Mouse (Mus musculus): ENCODE data around the gene H2-DMb2.

GRCm38 (mm10) chr17:34118873-34119248 lies 24.2 kb upstream of the H2-DMb2 start:
- TF ChIP-seq POLR2A (IDR thresholded peaks at IDR 0.05; ENCODE audit: control insufficient read depth, extremely low read depth, insufficient read depth, low read length, poor library complexity) = no peak
- no peak for TF ChIP-seq CTCF (IDR thresholded peaks at IDR 0.05; ENCODE audit: borderline replicate concordance, control insufficient read depth, extremely low read depth, insufficient read depth, low read length, poor library complexity)

Data from thymus, adult 2 months (tissue).